ENCODE assay signal across 22 mouse cellular contexts in the genomic region with DNA sequence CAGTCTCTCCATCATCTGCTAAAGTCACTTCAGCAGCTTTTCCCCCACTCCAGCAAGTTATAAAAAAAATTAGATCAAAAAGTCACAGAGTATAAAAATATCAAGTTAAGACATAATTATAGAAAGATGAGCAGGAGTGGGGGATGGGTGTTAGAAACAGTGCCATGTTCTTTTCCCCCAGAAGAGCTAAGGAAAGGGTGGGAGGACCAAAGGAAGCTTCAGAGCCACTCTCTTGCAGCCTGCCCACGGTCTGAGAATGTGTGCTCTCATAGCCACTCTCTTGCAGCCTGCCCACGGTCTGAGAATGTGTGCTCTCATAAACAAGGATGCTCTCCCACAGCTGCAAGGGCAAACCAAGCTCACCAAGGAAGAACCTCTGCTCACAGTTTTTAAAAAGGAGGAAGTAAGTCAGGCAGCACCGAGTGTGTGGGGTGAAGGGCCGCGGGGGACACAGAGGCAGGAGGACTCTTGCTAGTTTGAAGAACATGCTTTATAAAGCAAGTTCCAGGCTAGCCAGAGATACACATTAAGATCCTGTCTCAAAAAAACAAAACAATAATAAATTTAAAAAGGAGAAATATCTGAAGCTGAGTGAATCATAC.
DNase-seq lines count a peak whose midpoint lies in the region; ATAC-seq and TF ChIP-seq lines count a peak whose summit lies in the region.
"Had no signal": no experiment of that assay in that cellular context is flagged by ENCODE, and none has a peak within 500 bp of the region (broad histone marks: within the 10 kb centered on the region; RNA-seq: fewer than 3 reads in every experiment).

No protein-coding gene starts in this region.

- peak; percentile 11 for DNase-seq in left cerebral cortex, adult 11 months (ENCODE audit: low spot score)
- no peak for DNase-seq in left cerebral cortex, adult 2 months (ENCODE audit: extremely low spot score in 1 of 2, low spot score in 2 of 2)
- DNase-seq in right cerebral cortex, postnatal 36 days (ENCODE audit: low spot score in 2 of 2), result peak; percentile 2 to 10
- no peak for DNase-seq in right cerebral cortex, postnatal 25 days
- peak; percentile 21 for DNase-seq in MEL (ENCODE audit: low read depth, low spot score)
- DNase-seq in spleen, postnatal 4 days (ENCODE audit: low spot score in 2 of 2), result peak; percentile 35 to 61
- DNase-seq in midbrain, postnatal 0 days (ENCODE audit: low spot score), result no peak
- DNase-seq: adrenal gland, postnatal 14 days; cerebellum, adult 11-12 months; cerebellum, postnatal 25 days; gastrocnemius, postnatal 14 days; heart, postnatal 4 days; kidney, adult 18-20 months; kidney, postnatal 14 days had no signal

- no peak for TF ChIP-seq RAD21 in MEL (IDR thresholded peaks at IDR 0.05; ENCODE audit: low read depth, low read length)

- intact Hi-C loops in left cerebral cortex, adult 2 months (cut with DNase I), result no loop called here

- H3K4me3 ChIP-seq in left cerebral cortex, adult 2 months, result no peak overlapping the region
- H3K4me3 ChIP-seq in MEL (ENCODE audit: control insufficient read depth in 1 of 2, insufficient read depth in 1 of 2, low read depth in 2 of 2, low read length in 2 of 2), result no peak overlapping the region
- no peak overlapping the region for H3K4me3 ChIP-seq in midbrain, postnatal 0 days (ENCODE audit: low read depth, low read length)
- H3K4me3 ChIP-seq: embryonic facial prominence, embryonic 15.5 days; heart, embryonic 15.5 days; lung, embryonic 15.5 days; midbrain, embryonic 13.5 days; neural tube, embryonic 13.5 days; stomach, embryonic 15.5 days had no signal

- peaks cover 0 to 3% of the 10 kb centered on the region in 2 experiments for H3K36me3 ChIP-seq in MEL (ENCODE audit: control insufficient read depth in 1 of 2, insufficient read depth in 2 of 2, low read length in 2 of 2)
- H3K36me3 ChIP-seq in midbrain, postnatal 0 days (ENCODE audit: insufficient read depth, low read length), result 0 out of 2 replicates have a peak, but pooled peaks cover 3% of the 10 kb centered on the region
- H3K36me3 ChIP-seq: lung, embryonic 15.5 days; stomach, embryonic 15.5 days had no signal

- H3K4me1 ChIP-seq in MEL (ENCODE audit: control insufficient read depth in 1 of 2, insufficient read depth in 2 of 2, low read length in 2 of 2), result no peaks in the 10 kb centered on the region
- no peaks in the 10 kb centered on the region for H3K4me1 ChIP-seq in midbrain, postnatal 0 days (ENCODE audit: insufficient read depth, low read length)
- H3K4me1 ChIP-seq: heart, embryonic 15.5 days; lung, embryonic 15.5 days; stomach, embryonic 15.5 days had no signal

- H3K27ac ChIP-seq in left cerebral cortex, adult 2 months, result no peak overlapping the region
- H3K27ac ChIP-seq in MEL (ENCODE audit: control insufficient read depth, low read depth, low read length), result no peak overlapping the region
- no peak overlapping the region for H3K27ac ChIP-seq in midbrain, postnatal 0 days (ENCODE audit: low read depth, low read length)
- H3K27ac ChIP-seq: embryonic facial prominence, embryonic 15.5 days; heart, embryonic 15.5 days; liver, embryonic 14.5 days; lung, embryonic 15.5 days; midbrain, embryonic 13.5 days; neural tube, embryonic 13.5 days; stomach, embryonic 15.5 days had no signal

- TF ChIP-seq EP300 in MEL (IDR thresholded peaks at IDR 0.05; ENCODE audit: low read depth in 1 of 2, low read length in 2 of 2), result no peak

- H3K27me3 ChIP-seq in MEL (ENCODE audit: control insufficient read depth in 1 of 2, insufficient read depth in 2 of 2, low read length in 2 of 2), result no peaks in the 10 kb centered on the region
- no peaks in the 10 kb centered on the region for H3K27me3 ChIP-seq in midbrain, postnatal 0 days (ENCODE audit: insufficient read depth, low read length)
- H3K27me3 ChIP-seq: embryonic facial prominence, embryonic 15.5 days; heart, embryonic 15.5 days; lung, embryonic 15.5 days; midbrain, embryonic 13.5 days; neural tube, embryonic 13.5 days; stomach, embryonic 15.5 days had no signal

- TF ChIP-seq POLR2A in MEL (IDR thresholded peaks at IDR 0.05; ENCODE audit: control insufficient read depth in 1 of 2, insufficient read depth in 1 of 2, low read depth in 1 of 2, low read length in 2 of 2, poor library complexity in 1 of 2), result no peak

- no peak overlapping the region for H3K9ac ChIP-seq in MEL (ENCODE audit: control insufficient read depth, low read depth, low read length, poor library complexity, severe bottlenecking)
- no peak overlapping the region for H3K9ac ChIP-seq in midbrain, postnatal 0 days (replicated peaks; ENCODE audit: low read length, poor library complexity, severe bottlenecking)
- H3K9ac ChIP-seq: embryonic facial prominence, embryonic 15.5 days; heart, embryonic 15.5 days; liver, embryonic 14.5 days; lung, embryonic 15.5 days; midbrain, embryonic 13.5 days; neural tube, embryonic 13.5 days; stomach, embryonic 15.5 days had no signal

- H3K79me2 ChIP-seq in MEL (ENCODE audit: control insufficient read depth, insufficient read depth, low read length, poor library complexity), result no peaks in the 10 kb centered on the region

- WGBS in midbrain, postnatal 0 days, result 69% methylated on average over 5 of the region's 5 CpGs

- no peak for TF ChIP-seq CTCF in left cerebral cortex, adult 2 months (IDR thresholded peaks at IDR 0.05)
- no peak for TF ChIP-seq CTCF in MEL (IDR thresholded peaks at IDR 0.05 in 2 of 3, conservative IDR thresholded peaks at IDR 0.05 in 1 of 3; ENCODE audit: control insufficient read depth in 1 of 3, insufficient read depth in 1 of 3, low read depth in 2 of 3, low read length in 3 of 3, poor library complexity in 1 of 3, severe bottlenecking in 1 of 3)
- TF ChIP-seq CTCF in midbrain, postnatal 0 days (IDR thresholded peaks at IDR 0.05), result no peak

- no peaks in the 10 kb centered on the region for H3K9me3 ChIP-seq in MEL (replicated peaks; ENCODE audit: insufficient read depth, low read length)
- no peaks in the 10 kb centered on the region for H3K9me3 ChIP-seq in midbrain, postnatal 0 days (ENCODE audit: low read length)
- H3K9me3 ChIP-seq: embryonic facial prominence, embryonic 15.5 days; G1E; heart, embryonic 15.5 days; lung, embryonic 15.5 days; midbrain, embryonic 13.5 days; neural tube, embryonic 13.5 days; stomach, embryonic 15.5 days had no signal

- no peak for ATAC-seq in midbrain, postnatal 0 days (ENCODE audit: low FRiP score)
- ATAC-seq: midbrain, embryonic 13.5 days had no signal

- H3K4me2 ChIP-seq in midbrain, postnatal 0 days (ENCODE audit: low read depth, low read length, poor library complexity, severe bottlenecking), result no peak overlapping the region
- H3K4me2 ChIP-seq: embryonic facial prominence, embryonic 15.5 days; heart, embryonic 15.5 days; lung, embryonic 15.5 days; midbrain, embryonic 13.5 days; neural tube, embryonic 13.5 days; stomach, embryonic 15.5 days had no signal

TF ChIP-seq in MEL, 35 proteins besides CTCF, POLR2A, EP300 and RAD21:
- no peak for TF ChIP-seq ZKSCAN1 (IDR thresholded peaks at IDR 0.05; ENCODE audit: low read depth, low read length)

Comparison
In these comparisons a context has a peak if more than half of its experiments do, and no peak if none do; other contexts are left out.
1. DNase-seq: peak in left cerebral cortex, adult 11 months (single experiment), right cerebral cortex, postnatal 36 days (2 of 2), MEL (single experiment) and spleen, postnatal 4 days (2 of 2); none in left cerebral cortex, adult 2 months (0 of 2), right cerebral cortex, postnatal 25 days (single experiment) and midbrain, postnatal 0 days (single experiment).